Mouse (Mus musculus): Measurements from ENCODE around the gene Ext2.

DNA sequence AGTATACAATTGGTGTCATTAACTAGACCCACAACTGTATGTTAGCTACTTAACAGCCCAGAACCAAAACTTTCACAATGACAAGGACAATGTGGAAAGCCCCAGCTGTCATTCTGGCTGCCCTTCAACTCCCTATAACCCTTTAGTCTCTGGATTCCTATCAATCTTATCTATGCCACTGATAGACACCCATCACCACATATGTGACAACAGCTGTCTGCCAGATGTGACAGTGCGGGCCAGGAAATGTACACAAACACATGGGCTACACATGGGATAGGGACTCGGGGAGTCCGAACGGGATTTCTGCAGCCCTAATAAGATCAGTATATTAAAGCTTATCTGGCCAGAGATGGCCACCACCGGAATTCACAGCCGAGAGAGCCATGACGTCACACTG lies 80.7 kb downstream of the Ext2 start:
- TF ChIP-seq EP300 (IDR thresholded peaks at IDR 0.05; ENCODE audit: insufficient read depth, low read depth, low read length) (no peak), CTCF (IDR thresholded peaks at IDR 0.05) (no peak), POLR2A (IDR thresholded peaks at IDR 0.05; ENCODE audit: insufficient read depth, low read depth, low read length) (no peak)

All from heart, adult 2 months (tissue).